Comparison of ENCODE assay signal across 9 mouse cellular contexts in the genomic region with DNA sequence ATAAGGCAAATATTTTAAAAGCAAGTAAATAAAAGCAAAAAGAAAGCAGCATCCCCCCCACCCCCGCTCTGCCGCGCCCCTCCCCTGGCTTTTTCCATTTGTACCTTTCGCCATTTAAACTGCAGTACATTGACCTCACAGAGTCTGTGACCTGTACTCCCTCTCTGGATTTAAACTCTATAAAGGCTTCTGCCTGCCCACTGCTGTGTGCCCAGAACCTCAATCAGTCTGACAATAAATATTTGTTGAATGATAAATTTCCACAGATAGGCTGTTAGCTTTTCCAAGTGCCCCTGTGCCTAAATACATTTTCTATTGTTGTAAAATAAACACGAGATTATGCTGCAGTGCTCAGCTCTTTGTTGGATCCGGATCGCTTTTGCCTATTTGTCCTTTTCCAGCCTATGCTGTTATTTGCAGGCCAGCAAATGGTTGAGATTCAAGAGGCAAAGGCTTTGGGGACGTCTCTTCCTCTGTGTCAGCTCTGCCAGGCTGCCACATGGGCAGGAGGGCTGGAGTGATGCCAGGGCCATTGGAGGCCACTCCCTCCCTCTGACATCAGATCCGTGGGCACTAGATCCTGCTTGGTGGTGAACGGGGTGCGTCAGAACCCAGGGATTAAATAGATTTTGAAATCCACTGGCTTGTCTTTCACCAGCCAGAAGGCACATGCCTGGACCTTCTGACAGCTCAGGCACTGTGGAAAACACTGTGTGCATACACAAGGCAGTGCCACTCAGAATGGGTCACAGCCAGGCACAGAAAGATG.
DNase-seq lines count a peak whose midpoint lies in the region; ATAC-seq lines count a peak whose summit lies in the region.
"Had no signal": no experiment of that assay in that cellular context is flagged by ENCODE, and none has a peak within 500 bp of the region (broad histone marks: within the 10 kb centered on the region; RNA-seq: fewer than 3 reads in every experiment).

No protein-coding gene starts in this region.

- H3K27me3 ChIP-seq in neural tube, embryonic 13.5 days: no peaks in the 10 kb centered on the region

- peak overlapping the region; percentile 85 for H3K27ac ChIP-seq in neural tube, embryonic 13.5 days (replicated peaks)

- H3K4me3 ChIP-seq in neural tube, embryonic 13.5 days: no peak overlapping the region

- DNase-seq in neural tube, embryonic 10.5 days (ENCODE audit: extremely low spot score, low spot score): no peak
- DNase-seq in cerebellum, postnatal 25 days: peak; percentile 96 to 99
- peak; percentile 78 to 87 for DNase-seq in gastrocnemius, postnatal 36 days
- peak; percentile 90 to 92 for DNase-seq in kidney, postnatal 25 days
- DNase-seq in lung, postnatal 10 days: peak; percentile 88
- peak; percentile 88 for DNase-seq in right cerebral cortex, postnatal 4 days
- no peak for DNase-seq in spleen, postnatal 14 days (ENCODE audit: low spot score in 2 of 2)

- no peaks in the 10 kb centered on the region for H3K36me3 ChIP-seq in neural tube, embryonic 13.5 days
- H3K36me3 ChIP-seq: G1E had no signal

- no peak for ATAC-seq in neural tube, embryonic 13.5 days (ENCODE audit: low read depth)

- WGBS in neural tube, embryonic 13.5 days: 73% methylated on average over 11 of the region's 11 CpGs

- intact Hi-C loops in gastrocnemius, postnatal 36 days (cut with DNase I): no loop called here

- H3K9ac ChIP-seq in neural tube, embryonic 13.5 days: peak overlapping the region; percentile 27; the same call in 1 of the 2 replicates

- peaks cover 31% of the 10 kb centered on the region for H3K4me1 ChIP-seq in neural tube, embryonic 13.5 days (replicated peaks)

- H3K9me3 ChIP-seq in neural tube, embryonic 13.5 days: no peaks in the 10 kb centered on the region
- H3K9me3 ChIP-seq: G1E had no signal

- H3K4me2 ChIP-seq in neural tube, embryonic 13.5 days: no peak overlapping the region

Comparison
In these comparisons a context has a peak if more than half of its experiments do, and no peak if none do; other contexts are left out.
1. DNase-seq: peak in cerebellum, postnatal 25 days (2 of 2), gastrocnemius, postnatal 36 days (2 of 2), kidney, postnatal 25 days (2 of 2), lung, postnatal 10 days (single experiment) and right cerebral cortex, postnatal 4 days (single experiment); none in neural tube, embryonic 10.5 days (single experiment) and spleen, postnatal 14 days (0 of 2).